Mouse (Mus musculus) MEL (cell line): ENCODE measurements around the gene Ap4s1. TPM values are rescaled to one million over a fixed set of nuclear protein-coding genes. Genes with fewer than 3 reads are reported as not detected.

Source experiments
- DNase-seq: peaks from one replicate; pipeline ENCODE4 v3.0.0; 2011; ENCODE audit warnings: low read depth, low spot score
- H3K27ac ChIP-seq: 2 replicates; pipeline ENCODE4 v1.5.1; 2012; ENCODE audit warnings: low read depth, mild to moderate bottlenecking, control low read depth, low read length, moderate library complexity; ENCODE audit not compliant: control insufficient read depth
- H3K27me3 ChIP-seq, 2 experiments: fragments of 150-350 bp in 1 of 2; sonication (generic) in 1 of 2; 2 replicates each; pipeline ENCODE4 v1.6.1; 2012; ENCODE audit warnings: low read length in 2 of 2, mild to moderate bottlenecking in 2 of 2, improper control_type of control experiment in 1 of 2, moderate library complexity in 1 of 2; ENCODE audit not compliant: insufficient read depth in 2 of 2, control insufficient read depth in 1 of 2
- H3K36me3 ChIP-seq, 2 experiments: 2 replicates each; pipeline ENCODE4 v1.6.1; 2012 to 2014; ENCODE audit warnings: low read length in 2 of 2, improper control_type of control experiment in 1 of 2, inconsistent platforms in 1 of 2, mild to moderate bottlenecking in 1 of 2; ENCODE audit not compliant: insufficient read depth in 2 of 2, control insufficient read depth in 1 of 2
- H3K4me1 ChIP-seq, 2 experiments: fragments of 150-350 bp in 1 of 2; sonication (generic) in 1 of 2; 2 replicates each; pipeline ENCODE4 v1.6.1; 2012; ENCODE audit warnings: low read length in 2 of 2, improper control_type of control experiment in 1 of 2, mild to moderate bottlenecking in 1 of 2; ENCODE audit not compliant: insufficient read depth in 2 of 2, control insufficient read depth in 1 of 2
- H3K4me3 ChIP-seq, 2 experiments: fragments of 150-350 bp in 1 of 2; sonication (generic) in 1 of 2; 2 replicates each; pipeline ENCODE4 v1.5.1; 2012; ENCODE audit warnings: low read depth in 2 of 2, low read length in 2 of 2, mild to moderate bottlenecking in 2 of 2, moderate library complexity in 2 of 2, control low read depth in 1 of 2, improper control_type of control experiment in 1 of 2; ENCODE audit not compliant: control insufficient read depth in 1 of 2, insufficient read depth in 1 of 2
- H3K79me2 ChIP-seq: 2 replicates; pipeline ENCODE4 v1.6.1; 2012; ENCODE audit warnings: mild to moderate bottlenecking, low read length, moderate library complexity; ENCODE audit not compliant: control insufficient read depth, poor library complexity, insufficient read depth
- H3K9ac ChIP-seq: 2 replicates; pipeline ENCODE4 v1.6.1; 2012; ENCODE audit warnings: low read depth, mild to moderate bottlenecking, control low read depth, low read length, moderate library complexity; ENCODE audit not compliant: control insufficient read depth, poor library complexity, severe bottlenecking
- H3K9me3 ChIP-seq: fragments of 150-350 bp; sonication (generic); replicated peaks from 2 replicates; pipeline ENCODE4 v1.6.1; 2012; ENCODE audit warnings: mild to moderate bottlenecking, low read length, improper control_type of control experiment, moderate library complexity; ENCODE audit not compliant: insufficient read depth
- BHLHE40 ChIP-seq: IDR thresholded peaks from 2 replicates; pipeline ENCODE4 v1.6.1; 2012; ENCODE audit warnings: low read depth, mild to moderate bottlenecking, inconsistent platforms, low read length, improper control_type of control experiment, borderline replicate concordance
- CHD2 ChIP-seq: IDR thresholded peaks from 2 replicates; pipeline ENCODE4 v1.6.1; 2011; ENCODE audit warnings: low read length, improper control_type of control experiment
- E2F4 ChIP-seq: IDR thresholded peaks from 2 replicates; pipeline ENCODE4 v1.6.1; 2011; ENCODE audit warnings: low read depth, low read length, improper control_type of control experiment, borderline replicate concordance
- ELF1 ChIP-seq: IDR thresholded peaks from 2 replicates; pipeline ENCODE4 v1.6.1; 2014; ENCODE audit warnings: low read depth, mild to moderate bottlenecking, inconsistent platforms, low read length, improper control_type of control experiment, moderate library complexity
- EP300 ChIP-seq, 2 experiments: IDR thresholded peaks; 2 replicates each; pipeline ENCODE4 v1.6.1; 2011; ENCODE audit warnings: improper control_type of control experiment in 2 of 2, low read length in 2 of 2, low read depth in 1 of 2, mild to moderate bottlenecking in 1 of 2
- ETS1 ChIP-seq: IDR thresholded peaks from 2 replicates; pipeline ENCODE4 v1.6.1; 2012; ENCODE audit warnings: low read depth, mild to moderate bottlenecking, inconsistent platforms, low read length, improper control_type of control experiment, moderate library complexity
- GATA1 ChIP-seq: IDR thresholded peaks from 2 replicates; pipeline ENCODE4 v1.6.1; 2011; ENCODE audit warnings: low read depth, low read length, improper control_type of control experiment
- HCFC1 ChIP-seq: IDR thresholded peaks from 2 replicates; pipeline ENCODE4 v1.6.1; 2012; ENCODE audit warnings: low read depth, mild to moderate bottlenecking, inconsistent platforms, low read length, improper control_type of control experiment, moderate library complexity
- JUND ChIP-seq: IDR thresholded peaks from 2 replicates; pipeline ENCODE4 v1.6.1; 2011; ENCODE audit warnings: low read depth, mild to moderate bottlenecking, improper control_type of control experiment, low read length
- KAT2A ChIP-seq: conservative IDR thresholded peaks from 2 replicates; pipeline ENCODE4 v1.6.1; 2012; ENCODE audit warnings: low read depth, low read length, improper control_type of control experiment, inconsistent platforms
- MAFK ChIP-seq: IDR thresholded peaks from 2 replicates; pipeline ENCODE4 v1.6.1; 2011; ENCODE audit warnings: low read depth, mild to moderate bottlenecking, low read length, improper control_type of control experiment, borderline replicate concordance
- MAX ChIP-seq: IDR thresholded peaks from 2 replicates; pipeline ENCODE4 v1.6.1; 2011; ENCODE audit warnings: low read length, improper control_type of control experiment
- MAZ ChIP-seq: IDR thresholded peaks from 2 replicates; pipeline ENCODE4 v1.6.1; 2012; ENCODE audit warnings: low read depth, mild to moderate bottlenecking, inconsistent platforms, low read length, improper control_type of control experiment
- MEF2A ChIP-seq: IDR thresholded peaks from 2 replicates; pipeline ENCODE4 v1.6.1; 2014; ENCODE audit warnings: low read depth, mild to moderate bottlenecking, inconsistent platforms, low read length, improper control_type of control experiment; ENCODE audit not compliant: poor library complexity, insufficient replicate concordance, severe bottlenecking; ENCODE audit errors: extremely low read depth
- MXI1 ChIP-seq: IDR thresholded peaks from 2 replicates; pipeline ENCODE4 v1.6.1; 2011; ENCODE audit warnings: mild to moderate bottlenecking, low read depth, low read length, improper control_type of control experiment
- MYB ChIP-seq: IDR thresholded peaks from 2 replicates; pipeline ENCODE4 v1.6.1; 2011; ENCODE audit warnings: mild to moderate bottlenecking, low read depth, low read length, improper control_type of control experiment
- MYC ChIP-seq: IDR thresholded peaks from 2 replicates; pipeline ENCODE4 v1.6.1; 2011; ENCODE audit warnings: low read depth, mild to moderate bottlenecking, low read length, improper control_type of control experiment, moderate library complexity
- POLR2AphosphoS5 ChIP-seq: IDR thresholded peaks from 2 replicates; pipeline ENCODE4 v1.6.1; 2012; ENCODE audit warnings: low read depth, borderline replicate concordance, mild to moderate bottlenecking, inconsistent platforms, low read length, moderate library complexity, mixed read lengths
- SIN3A ChIP-seq: IDR thresholded peaks from 2 replicates; pipeline ENCODE4 v1.6.1; 2012; ENCODE audit warnings: low read length, improper control_type of control experiment, inconsistent platforms
- TAL1 ChIP-seq: IDR thresholded peaks from 2 replicates; pipeline ENCODE4 v1.6.1; 2012; ENCODE audit warnings: mild to moderate bottlenecking, inconsistent platforms, low read length, moderate library complexity, mixed read lengths
- ZC3H11A ChIP-seq: IDR thresholded peaks from 2 replicates; pipeline ENCODE4 v1.6.1; 2012; ENCODE audit warnings: low read depth, mild to moderate bottlenecking, inconsistent platforms, low read length, improper control_type of control experiment
- ZKSCAN1 ChIP-seq: IDR thresholded peaks from 2 replicates; pipeline ENCODE4 v1.6.1; 2012; ENCODE audit warnings: low read depth, mild to moderate bottlenecking, inconsistent platforms, low read length, improper control_type of control experiment, moderate library complexity
- ZMIZ1 ChIP-seq: IDR thresholded peaks from 2 replicates; pipeline ENCODE4 v1.6.1; 2012; ENCODE audit warnings: low read depth, mild to moderate bottlenecking, inconsistent platforms, low read length, improper control_type of control experiment, moderate library complexity
- polyA plus RNA-seq, 2 experiments: library from polyadenylated mRNA; stranded (reverse) in 1 of 2; unstranded in 1 of 2; fragments of >175 nt in 1 of 2; fragments of >200 nt in 1 of 2; gene quantifications; 2 replicates each; pipeline versions ENCODE4 v1.2.1 to v1.2.4; 2012; ENCODE audit warnings: low replicate concordance in 2 of 2, low read depth in 1 of 2; ENCODE audit not compliant: insufficient read length in 2 of 2, insufficient read depth in 1 of 2, missing spikeins in 1 of 2
- total RNA-seq: library from RNA; depleted of rRNA; stranded (reverse); fragments of 300-350 nt; gene quantifications from 2 replicates; pipeline ENCODE4 v1.2.3, GENCODE M21; 2012

Ap4s1 gene
- total and polyA plus RNA-seq, 3 experiments = 9.0 to 13.3 TPM; not detected in 1

GRCm38 (mm10) chr12:51694966-51695365, 4.1 kb downstream of the Ap4s1 start (continued):
- TF ChIP-seq ZC3H11A (no peak), GATA1 (peak; percentile 44), MAX (no peak), KAT2A (no peak), ZKSCAN1 (no peak), MAZ (no peak), ZMIZ1 (no peak), MYC (0 out of 2 replicates have a peak, but pooled peaks have one; percentile 34), MEF2A (no peak), JUND (no peak), HCFC1 (no peak), CHD2 (no peak), MYB (no peak), MAFK (0 out of 2 replicates have a peak, but pooled peaks have one; percentile 3), ETS1 (0 out of 2 replicates have a peak, but pooled peaks have one; percentile 24)

DNA sequence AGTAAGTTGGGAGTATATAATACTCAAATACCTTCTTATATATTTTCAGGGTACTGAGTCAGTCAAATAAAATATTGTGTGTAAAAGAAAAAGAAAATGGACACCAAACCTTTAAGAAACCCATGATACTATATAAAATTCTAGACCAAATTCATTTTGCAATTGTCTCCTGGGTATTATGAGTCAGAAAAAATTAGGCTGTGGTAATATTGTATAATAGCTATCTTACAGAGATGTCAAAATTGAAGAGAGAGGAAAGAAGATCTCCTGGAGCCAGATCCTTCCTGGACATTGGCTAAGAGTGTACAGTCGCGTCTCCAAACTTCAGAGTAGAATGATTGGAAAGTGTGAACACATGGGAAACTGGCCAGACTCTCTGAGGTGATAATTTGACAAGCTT, 5.3 kb downstream of the Ap4s1 start:
- Histone ChIP-seq H3K27ac (no peak overlapping the region), H3K36me3 (peaks cover 0 to 22% of the 10 kb centered on the region in 2 experiments; a peak in 2 of 4 replicates), H3K27me3 (no peaks in the 10 kb centered on the region), H3K9me3 (no peaks in the 10 kb centered on the region), H3K79me2 (peaks cover 8% of the 10 kb centered on the region), H3K4me3 (no peak overlapping the region), H3K9ac (no peak overlapping the region)
- DNase-seq = no peak
- TF ChIP-seq MEF2A (no peak), ETS1 (no peak), ELF1 (no peak), GATA1 (no peak)
- TF ChIP-seq, all 39 proteins: peak for 0
- H3K4me1 ChIP-seq = peaks cover 14 to 18% of the 10 kb centered on the region in 2 experiments

- no peaks in the 10 kb centered on the region for H3K27me3 ChIP-seq
- no peak overlapping the region for H3K4me3 ChIP-seq
- H3K9me3 ChIP-seq = no peaks in the 10 kb centered on the region
- peaks cover 4 to 5% of the 10 kb centered on the region in 2 experiments for H3K4me1 ChIP-seq
- H3K27ac ChIP-seq = no peak overlapping the region
- peaks cover 0 to 15% of the 10 kb centered on the region in 2 experiments; a peak in 2 of 4 replicates for H3K36me3 ChIP-seq
- no peaks in the 10 kb centered on the region for H3K79me2 ChIP-seq
- DNase-seq = peak; percentile 80
- H3K9ac ChIP-seq = no peak overlapping the region
- TF ChIP-seq EP300 (IDR thresholded peaks at IDR 0.05; ENCODE audit: low read depth in 1 of 2, low read length in 2 of 2) = peak; percentile 42 to 44; a peak in 3 of 4 replicates
- no peak for TF ChIP-seq POLR2AphosphoS5
- TF ChIP-seq BHLHE40 = no peak
- TF ChIP-seq ETS1 = peak; percentile 79
- no peak for TF ChIP-seq E2F4
- TF ChIP-seq TAL1 = peak; percentile 66
- peak; percentile 35; the same call in 1 of the 2 replicates for TF ChIP-seq GATA1
- peak; percentile 74 for TF ChIP-seq SIN3A
- no peak for TF ChIP-seq CHD2
- TF ChIP-seq MXI1 = no peak
Observed at GRCm38 (mm10) chr12:51699623-51700393, 9.0 kb downstream of the Ap4s1 start.
